Comparison of ENCODE assay signal across 34 mouse cellular contexts in genomic region chr11:45840332-45840731, GRCm38 (mm10).
"Had no signal": no experiment of that assay in that cellular context is flagged by ENCODE, and none has a peak within 500 bp of the region (broad histone marks: within the 10 kb centered on the region; RNA-seq: fewer than 3 reads in every experiment).

No protein-coding gene starts in this region.

- H3K9ac ChIP-seq: heart, embryonic 12.5 days; heart, embryonic 13.5 days; heart, embryonic 15.5 days; hindbrain, embryonic 12.5 days; hindbrain, embryonic 13.5 days; hindbrain, embryonic 14.5 days; hindbrain, embryonic 15.5 days; intestine, embryonic 15.5 days; kidney, embryonic 15.5 days had no signal

- H3K27ac ChIP-seq: heart, embryonic 10.5 days; heart, embryonic 13.5 days; heart, embryonic 15.5 days; hindbrain, embryonic 10.5 days; hindbrain, embryonic 12.5 days; hindbrain, embryonic 13.5 days; hindbrain, embryonic 14.5 days; hindbrain, embryonic 15.5 days; hindbrain, postnatal 0 days; intestine, embryonic 15.5 days; layer of hippocampus, adult 2 months had no signal

- DNase-seq: heart, postnatal 10 days; heart, postnatal 14 days; heart, postnatal 36 days; heart, postnatal 4 days; kidney, adult 11 months; kidney, adult 18-20 months; kidney, adult 2 months; kidney, adult 8-10 months; kidney, adult 9 months; kidney, postnatal 10 days; kidney, postnatal 14 days; kidney, postnatal 25 days; kidney, postnatal 36 days; kidney, postnatal 4 days; layer of hippocampus, adult 9-11 months; layer of hippocampus, postnatal 36 days had no signal

- H3K9me3 ChIP-seq: heart, embryonic 10.5 days; heart, embryonic 12.5 days; heart, embryonic 13.5 days; heart, embryonic 15.5 days; hindbrain, embryonic 10.5 days; hindbrain, embryonic 12.5 days; hindbrain, embryonic 13.5 days; hindbrain, embryonic 15.5 days; intestine, embryonic 15.5 days; kidney, embryonic 15.5 days had no signal

- H3K4me3 ChIP-seq: heart, embryonic 10.5 days; heart, embryonic 12.5 days; heart, embryonic 13.5 days; heart, embryonic 15.5 days; hindbrain, embryonic 10.5 days; hindbrain, embryonic 12.5 days; hindbrain, embryonic 13.5 days; hindbrain, embryonic 15.5 days; intestine, embryonic 15.5 days; kidney, embryonic 15.5 days; layer of hippocampus, adult 2 months had no signal

- H3K36me3 ChIP-seq: heart, embryonic 10.5 days; heart, embryonic 12.5 days; heart, embryonic 13.5 days; heart, embryonic 15.5 days; hindbrain, embryonic 10.5 days; hindbrain, embryonic 12.5 days; hindbrain, embryonic 13.5 days; hindbrain, embryonic 15.5 days; intestine, embryonic 15.5 days; kidney, embryonic 15.5 days had no signal

- H3K4me1 ChIP-seq: heart, embryonic 15.5 days; hindbrain, embryonic 13.5 days; hindbrain, embryonic 15.5 days had no signal

- ATAC-seq: hindbrain, embryonic 16.5 days; hindbrain, postnatal 0 days; inflammation-experienced regulatory T-cells, adult 6 months; intestine, embryonic 15.5 days; intestine, embryonic 16.5 days; intestine, postnatal 0 days had no signal

- H3K4me2 ChIP-seq: heart, embryonic 11.5 days; heart, embryonic 12.5 days; heart, embryonic 13.5 days; heart, embryonic 15.5 days; hindbrain, embryonic 12.5 days; hindbrain, embryonic 13.5 days; hindbrain, embryonic 14.5 days; hindbrain, embryonic 15.5 days; intestine, embryonic 15.5 days; kidney, embryonic 15.5 days had no signal

- H3K27me3 ChIP-seq: heart, embryonic 12.5 days; heart, embryonic 13.5 days; heart, embryonic 15.5 days; hindbrain, embryonic 12.5 days; hindbrain, embryonic 13.5 days; hindbrain, embryonic 15.5 days; intestine, embryonic 15.5 days; kidney, embryonic 15.5 days had no signal
